Mouse (Mus musculus): ENCODE data around the gene Exoc6b. TPM values are rescaled to one million over a fixed set of nuclear protein-coding genes. Genes with fewer than 3 reads are reported as not detected.
A peak's percentile ranks its signal among the peaks of the same experiment; 100 is the strongest.

Gene Exoc6b
- polyA plus RNA-seq, 1 experiment from 2014 or later = 27.6 TPM

GRCm38 (mm10) chr6:84640324-84641061 lies 428.8 kb downstream of the Exoc6b start:
- H3K9me3 ChIP-seq (ENCODE audit: control insufficient read depth, low read length) = no peaks in the 10 kb centered on the region
- H3K4me1 ChIP-seq (replicated peaks; ENCODE audit: control insufficient read depth, insufficient read depth, low read length) = peaks cover 21% of the 10 kb centered on the region
- H3K4me2 ChIP-seq (ENCODE audit: low read length) = no peak overlapping the region
- ATAC-seq (replicated peaks; ENCODE audit: low FRiP score, low TSS enrichment, low read depth) = peak; percentile 90
- peak overlapping the region; percentile 64 for H3K27ac ChIP-seq (ENCODE audit: low read depth)
- H3K36me3 ChIP-seq (ENCODE audit: control insufficient read depth, insufficient read depth, low read length) = no peaks in the 10 kb centered on the region
- 10% methylated on average over 9 of the region's 9 CpGs for WGBS
- H3K9ac ChIP-seq (ENCODE audit: low read length) = no peak overlapping the region
- H3K27me3 ChIP-seq (replicated peaks; ENCODE audit: control insufficient read depth, insufficient read depth, low read length) = no peaks in the 10 kb centered on the region
- DNase-seq (ENCODE audit: low spot score) = peak; percentile 84
- H3K4me3 ChIP-seq (ENCODE audit: low read depth, low read length) = no peak overlapping the region

- ATAC-seq (replicated peaks; ENCODE audit: low FRiP score, low TSS enrichment, low read depth) (no peak), DNase-seq (ENCODE audit: low spot score) (peak; percentile 24)
- H3K36me3 ChIP-seq (ENCODE audit: control insufficient read depth, insufficient read depth, low read length) = no peaks in the 10 kb centered on the region
- no peaks in the 10 kb centered on the region for H3K27me3 ChIP-seq (replicated peaks; ENCODE audit: control insufficient read depth, insufficient read depth, low read length)
- no peak overlapping the region for H3K9ac ChIP-seq (ENCODE audit: low read length)
- H3K9me3 ChIP-seq (ENCODE audit: control insufficient read depth, low read length) = no peaks in the 10 kb centered on the region
- H3K4me3 ChIP-seq (ENCODE audit: low read depth, low read length) = no peak overlapping the region
- H3K4me1 ChIP-seq (replicated peaks; ENCODE audit: control insufficient read depth, insufficient read depth, low read length) = peaks cover 21% of the 10 kb centered on the region
- no peak overlapping the region for H3K27ac ChIP-seq (ENCODE audit: low read depth)
- no peak overlapping the region for H3K4me2 ChIP-seq (ENCODE audit: low read length)
Observed at GRCm38 (mm10) chr6:84638206-84638605, 431.1 kb downstream of the Exoc6b start.

GRCm38 (mm10) chr6:84631588-84631987 lies 437.7 kb downstream of the Exoc6b start:
- 88% methylated on average over 2 of the region's 2 CpGs for WGBS
- Histone ChIP-seq H3K36me3 (ENCODE audit: control insufficient read depth, insufficient read depth, low read length) (no peaks in the 10 kb centered on the region), H3K4me2 (ENCODE audit: low read length) (no peak overlapping the region), H3K9me3 (ENCODE audit: control insufficient read depth, low read length) (no peaks in the 10 kb centered on the region), H3K9ac (ENCODE audit: low read length) (no peak overlapping the region), H3K4me3 (ENCODE audit: low read depth, low read length) (no peak overlapping the region), H3K27ac (ENCODE audit: low read depth) (no peak overlapping the region), H3K4me1 (replicated peaks; ENCODE audit: control insufficient read depth, insufficient read depth, low read length) (no peaks in the 10 kb centered on the region), H3K27me3 (replicated peaks; ENCODE audit: control insufficient read depth, insufficient read depth, low read length) (no peaks in the 10 kb centered on the region)
- no peak for ATAC-seq (replicated peaks; ENCODE audit: low FRiP score, low TSS enrichment, low read depth)
- DNase-seq (ENCODE audit: low spot score) = peak; percentile 44

GRCm38 (mm10) chr6:84630276-84630675 lies 439.0 kb downstream of the Exoc6b start:
- Histone ChIP-seq H3K9ac (ENCODE audit: low read length) (no peak overlapping the region), H3K36me3 (ENCODE audit: control insufficient read depth, insufficient read depth, low read length) (no peaks in the 10 kb centered on the region), H3K4me3 (ENCODE audit: low read depth, low read length) (no peak overlapping the region), H3K4me1 (replicated peaks; ENCODE audit: control insufficient read depth, insufficient read depth, low read length) (no peaks in the 10 kb centered on the region), H3K4me2 (ENCODE audit: low read length) (no peak overlapping the region), H3K27ac (ENCODE audit: low read depth) (no peak overlapping the region), H3K9me3 (ENCODE audit: control insufficient read depth, low read length) (no peaks in the 10 kb centered on the region), H3K27me3 (replicated peaks; ENCODE audit: control insufficient read depth, insufficient read depth, low read length) (no peaks in the 10 kb centered on the region)
- 13% methylated on average over 1 of the region's 1 CpGs for WGBS
- DNase-seq (ENCODE audit: low spot score) = peak; percentile 46
- ATAC-seq (replicated peaks; ENCODE audit: low FRiP score, low TSS enrichment, low read depth) = no peak; the same call in 1 of the 2 replicates

GRCm38 (mm10) chr6:84628831-84629230 lies 440.5 kb downstream of the Exoc6b start:
- Histone ChIP-seq H3K4me2 (ENCODE audit: low read length) (no peak overlapping the region), H3K27me3 (replicated peaks; ENCODE audit: control insufficient read depth, insufficient read depth, low read length) (no peaks in the 10 kb centered on the region), H3K4me1 (replicated peaks; ENCODE audit: control insufficient read depth, insufficient read depth, low read length) (no peaks in the 10 kb centered on the region), H3K9me3 (ENCODE audit: control insufficient read depth, low read length) (no peaks in the 10 kb centered on the region), H3K4me3 (ENCODE audit: low read depth, low read length) (no peak overlapping the region), H3K36me3 (ENCODE audit: control insufficient read depth, insufficient read depth, low read length) (no peaks in the 10 kb centered on the region), H3K27ac (ENCODE audit: low read depth) (no peak overlapping the region), H3K9ac (ENCODE audit: low read length) (no peak overlapping the region)
- DNase-seq (ENCODE audit: low spot score) (peak; percentile 10), ATAC-seq (replicated peaks; ENCODE audit: low FRiP score, low TSS enrichment, low read depth) (no peak)
- 83% methylated on average over 5 of the region's 5 CpGs for WGBS

GRCm38 (mm10) chr6:84626398-84626797 lies 442.9 kb downstream of the Exoc6b start:
- Histone ChIP-seq H3K27ac (ENCODE audit: low read depth) (no peak overlapping the region), H3K9ac (ENCODE audit: low read length) (no peak overlapping the region), H3K9me3 (ENCODE audit: control insufficient read depth, low read length) (no peaks in the 10 kb centered on the region), H3K4me3 (ENCODE audit: low read depth, low read length) (no peak overlapping the region), H3K27me3 (replicated peaks; ENCODE audit: control insufficient read depth, insufficient read depth, low read length) (no peaks in the 10 kb centered on the region), H3K4me1 (replicated peaks; ENCODE audit: control insufficient read depth, insufficient read depth, low read length) (no peaks in the 10 kb centered on the region), H3K4me2 (ENCODE audit: low read length) (no peak overlapping the region), H3K36me3 (ENCODE audit: control insufficient read depth, insufficient read depth, low read length) (no peaks in the 10 kb centered on the region)
- DNase-seq (ENCODE audit: low spot score) (no peak), ATAC-seq (replicated peaks; ENCODE audit: low FRiP score, low TSS enrichment, low read depth) (no peak)
- WGBS = 85% methylated on average over 2 of the region's 2 CpGs

- no peak overlapping the region for H3K4me2 ChIP-seq (ENCODE audit: low read length)
- no peak overlapping the region for H3K9ac ChIP-seq (ENCODE audit: low read length)
- ATAC-seq (replicated peaks; ENCODE audit: low FRiP score, low TSS enrichment, low read depth) = no peak
- H3K4me3 ChIP-seq (ENCODE audit: low read depth, low read length) = no peak overlapping the region
- H3K9me3 ChIP-seq (ENCODE audit: control insufficient read depth, low read length) = no peaks in the 10 kb centered on the region
- no peaks in the 10 kb centered on the region for H3K27me3 ChIP-seq (replicated peaks; ENCODE audit: control insufficient read depth, insufficient read depth, low read length)
- H3K27ac ChIP-seq (ENCODE audit: low read depth) = no peak overlapping the region
- WGBS = 93% methylated on average over 6 of the region's 6 CpGs
- H3K4me1 ChIP-seq (replicated peaks; ENCODE audit: control insufficient read depth, insufficient read depth, low read length) = no peaks in the 10 kb centered on the region
- no peak for DNase-seq (ENCODE audit: low spot score)
- H3K36me3 ChIP-seq (ENCODE audit: control insufficient read depth, insufficient read depth, low read length) = peaks cover 12% of the 10 kb centered on the region; the same call in 1 of the 2 replicates
Observed at GRCm38 (mm10) chr6:84619166-84619565, 450.1 kb downstream of the Exoc6b start.

GRCm38 (mm10) chr6:84617051-84617450 lies 452.3 kb downstream of the Exoc6b start:
- WGBS = 94% methylated on average over 1 of the region's 1 CpGs
- no peak for DNase-seq (ENCODE audit: low spot score)

GRCm38 (mm10) chr6:84616586-84616985 lies 452.7 kb downstream of the Exoc6b start:
- DNase-seq (ENCODE audit: low spot score) (peak; percentile 40), ATAC-seq (replicated peaks; ENCODE audit: low FRiP score, low TSS enrichment, low read depth) (no peak)
- Histone ChIP-seq H3K9ac (ENCODE audit: low read length) (no peak overlapping the region), H3K4me2 (ENCODE audit: low read length) (no peak overlapping the region), H3K4me1 (replicated peaks; ENCODE audit: control insufficient read depth, insufficient read depth, low read length) (no peaks in the 10 kb centered on the region), H3K27me3 (replicated peaks; ENCODE audit: control insufficient read depth, insufficient read depth, low read length) (no peaks in the 10 kb centered on the region), H3K27ac (ENCODE audit: low read depth) (no peak overlapping the region), H3K9me3 (ENCODE audit: control insufficient read depth, low read length) (no peaks in the 10 kb centered on the region), H3K4me3 (ENCODE audit: low read depth, low read length) (no peak overlapping the region), H3K36me3 (ENCODE audit: control insufficient read depth, insufficient read depth, low read length) (peaks cover 12% of the 10 kb centered on the region; the same call in 1 of the 2 replicates)
- WGBS = 85% methylated on average over 1 of the region's 1 CpGs

More at GRCm38 (mm10) chr6:84617051-84617450, 452.3 kb downstream of the Exoc6b start:
- Histone ChIP-seq H3K9me3 (ENCODE audit: control insufficient read depth, low read length) (no peaks in the 10 kb centered on the region), H3K4me1 (replicated peaks; ENCODE audit: control insufficient read depth, insufficient read depth, low read length) (no peaks in the 10 kb centered on the region), H3K9ac (ENCODE audit: low read length) (no peak overlapping the region), H3K27me3 (replicated peaks; ENCODE audit: control insufficient read depth, insufficient read depth, low read length) (no peaks in the 10 kb centered on the region), H3K27ac (ENCODE audit: low read depth) (no peak overlapping the region), H3K4me2 (ENCODE audit: low read length) (no peak overlapping the region), H3K4me3 (ENCODE audit: low read depth, low read length) (no peak overlapping the region), H3K36me3 (ENCODE audit: control insufficient read depth, insufficient read depth, low read length) (peaks cover 12% of the 10 kb centered on the region; the same call in 1 of the 2 replicates)
- ATAC-seq (replicated peaks; ENCODE audit: low FRiP score, low TSS enrichment, low read depth) = no peak

All from intestine, embryonic 14.5 days (tissue).